Mouse (Mus musculus) lung, embryonic 15.5 days (tissue): ENCODE data around the gene Nemp1. TPM values are rescaled to one million over a fixed set of nuclear protein-coding genes. Genes with fewer than 3 reads are reported as not detected.
A peak's percentile ranks its signal among the peaks of the same experiment; 100 is the strongest.

Experiments
- ATAC-seq: fragments of 200-750 bp; cut with Nextera tagmentation; 2 replicates; pipeline ENCODE4 v1.8.0; 2017; ENCODE audit warnings: moderate number of reproducible peaks, borderline replicate concordance; ENCODE audit not compliant: low FRiP score, low TSS enrichment; ENCODE audit errors: extremely low read depth
- H3K27ac ChIP-seq: fragments of 300-500 bp; sonication (generic); 2 replicates; pipeline ENCODE4 v1.5.1; 2015; ENCODE audit warnings: moderate library complexity, mild to moderate bottlenecking, inconsistent platforms
- H3K27me3 ChIP-seq: fragments of 300-500 bp; sonication (generic); 2 replicates; pipeline ENCODE4 v1.6.1; 2015; ENCODE audit warnings: inconsistent platforms
- H3K36me3 ChIP-seq: fragments of 300-500 bp; sonication (generic); 2 replicates; pipeline ENCODE4 v1.6.1; 2015; ENCODE audit warnings: inconsistent platforms
- H3K4me1 ChIP-seq: fragments of 300-500 bp; sonication (generic); 2 replicates; pipeline ENCODE4 v1.6.1; 2015; ENCODE audit warnings: inconsistent platforms
- H3K4me2 ChIP-seq: fragments of 300-500 bp; sonication (generic); 2 replicates; pipeline ENCODE4 v1.6.1; 2015; ENCODE audit warnings: inconsistent platforms, mild to moderate bottlenecking, moderate library complexity
- H3K4me3 ChIP-seq: fragments of 300-500 bp; sonication (generic); 2 replicates; pipeline ENCODE4 v1.5.1; 2015; ENCODE audit warnings: mild to moderate bottlenecking, inconsistent platforms
- H3K9ac ChIP-seq: fragments of 300-500 bp; sonication (generic); 2 replicates; pipeline ENCODE4 v1.6.1; 2015; ENCODE audit warnings: inconsistent platforms
- H3K9me3 ChIP-seq: fragments of 300-500 bp; sonication (generic); 2 replicates; pipeline ENCODE4 v1.6.1; 2016; ENCODE audit warnings: inconsistent platforms
- WGBS: fragments of 180-500 bp; shearing (Covaris S2); methylation state at CpG from one replicate; pipeline ENCODE4 v1.1.7; 2015; 5-methylcytosine and 5-hydroxymethylcytosine counted together
- polyA plus RNA-seq: library from polyadenylated mRNA; unstranded; fragments of >200 nt; fragmentation: Nextera tagmentation; extraction: Ambion mirVana; gene quantifications from 2 replicates; pipeline ENCODE4 v1.2.1, GENCODE M21; 2015

The Nemp1 gene
- polyA plus RNA-seq, 1 experiment from 2014 or later: 11.8 TPM

GRCm38 (mm10) chr10:127667269-127668092 lies 780 bp downstream of the Nemp1 start:
- Histone ChIP-seq H3K36me3 (peaks cover 17% of the 10 kb centered on the region), H3K4me2 (peak overlapping the region; percentile 81), H3K27ac (peak overlapping the region; percentile 100), H3K9me3 (no peaks in the 10 kb centered on the region), H3K27me3 (no peaks in the 10 kb centered on the region), H3K9ac (peak overlapping the region; percentile 88), H3K4me1 (peaks cover 52% of the 10 kb centered on the region), H3K4me3 (peak overlapping the region; percentile 75)
- peak; percentile 76 for ATAC-seq
- WGBS: 1% methylated on average over 35 of the region's 35 CpGs

- peaks cover 44% of the 10 kb centered on the region for H3K4me1 ChIP-seq
- H3K27me3 ChIP-seq: no peaks in the 10 kb centered on the region
- H3K4me2 ChIP-seq: peak within 1 kb of the TSS; percentile 81
- peak within 1 kb of the TSS; percentile 75 for H3K4me3 ChIP-seq
- WGBS: under 1% methylated on average over 39 of the region's 40 CpGs
- ATAC-seq: peak; percentile 65
- peak within 1 kb of the TSS; percentile 100 for H3K27ac ChIP-seq
- peaks cover 11% of the 10 kb centered on the region for H3K36me3 ChIP-seq
- peak within 1 kb of the TSS; percentile 88 for H3K9ac ChIP-seq
- H3K9me3 ChIP-seq: no peaks in the 10 kb centered on the region
These were observed 1.7 kb downstream of the Nemp1 start, which contains the start of gene Nab2 for GRCm38 (mm10) chr10:127668093-127669050. Gene Nab2 (minus strand): TSS chr10:127668568.

- H3K9me3 ChIP-seq: no peaks in the 10 kb centered on the region
- H3K36me3 ChIP-seq: peaks cover 5% of the 10 kb centered on the region; the same call in 1 of the 2 replicates
- H3K27ac ChIP-seq: peak overlapping the region; percentile 100
- H3K4me1 ChIP-seq: peaks cover 36% of the 10 kb centered on the region
- WGBS: 11% methylated on average over 7 of the region's 7 CpGs
- no peak for ATAC-seq
- H3K4me3 ChIP-seq: peak overlapping the region; percentile 75
- no peaks in the 10 kb centered on the region for H3K27me3 ChIP-seq
- H3K9ac ChIP-seq: no peak overlapping the region
- H3K4me2 ChIP-seq: peak overlapping the region; percentile 81
These were observed 2.5 kb downstream of the Nemp1 start for GRCm38 (mm10) chr10:127669170-127669569.

- no peaks in the 10 kb centered on the region for H3K9me3 ChIP-seq
- no peak overlapping the region for H3K4me2 ChIP-seq
- H3K4me1 ChIP-seq: peaks cover 28% of the 10 kb centered on the region
- no peak overlapping the region for H3K9ac ChIP-seq
- no peak overlapping the region for H3K4me3 ChIP-seq
- H3K27me3 ChIP-seq: no peaks in the 10 kb centered on the region
- no peaks in the 10 kb centered on the region for H3K36me3 ChIP-seq
- WGBS: 86% methylated on average over 2 of the region's 2 CpGs
- H3K27ac ChIP-seq: no peak overlapping the region
- no peak for ATAC-seq
These were observed 3.5 kb downstream of the Nemp1 start for GRCm38 (mm10) chr10:127670185-127670584.

GRCm38 (mm10) chr10:127671276-127671675 lies 4.6 kb downstream of the Nemp1 start:
- no peak for ATAC-seq
- WGBS: 37% methylated on average over 2 of the region's 2 CpGs
- peaks cover 28% of the 10 kb centered on the region for H3K4me1 ChIP-seq

GRCm38 (mm10) chr10:127674046-127674655 lies 7.5 kb downstream of the Nemp1 start:
- 90% methylated on average over 6 of the region's 6 CpGs for WGBS
- Histone ChIP-seq H3K27ac (no peak overlapping the region), H3K4me2 (no peak overlapping the region), H3K9ac (no peak overlapping the region), H3K9me3 (no peaks in the 10 kb centered on the region), H3K36me3 (no peaks in the 10 kb centered on the region), H3K4me1 (peaks cover 30% of the 10 kb centered on the region), H3K27me3 (no peaks in the 10 kb centered on the region), H3K4me3 (no peak overlapping the region)
- no peak for ATAC-seq

More at GRCm38 (mm10) chr10:127671276-127671675, 4.6 kb downstream of the Nemp1 start:
- Histone ChIP-seq H3K27ac (no peak overlapping the region), H3K4me2 (no peak overlapping the region), H3K4me3 (no peak overlapping the region), H3K9ac (no peak overlapping the region), H3K36me3 (no peaks in the 10 kb centered on the region), H3K27me3 (no peaks in the 10 kb centered on the region), H3K9me3 (no peaks in the 10 kb centered on the region)

- Histone ChIP-seq H3K9me3 (no peaks in the 10 kb centered on the region), H3K4me2 (no peak overlapping the region), H3K4me3 (no peak overlapping the region), H3K36me3 (no peaks in the 10 kb centered on the region), H3K27ac (peak overlapping the region; percentile 44), H3K4me1 (peaks cover 23% of the 10 kb centered on the region), H3K27me3 (no peaks in the 10 kb centered on the region), H3K9ac (no peak overlapping the region)
- 79% methylated on average over 8 of the region's 8 CpGs for WGBS
- no peak; the same call in 1 of the 2 replicates for ATAC-seq
These were observed 8.3 kb downstream of the Nemp1 start for GRCm38 (mm10) chr10:127674794-127675522.

- 43% methylated on average over 5 of the region's 5 CpGs for WGBS
- Histone ChIP-seq H3K4me2 (peak overlapping the region; percentile 96), H3K9me3 (no peaks in the 10 kb centered on the region)
These were observed 9.2 kb downstream of the Nemp1 start for GRCm38 (mm10) chr10:127675859-127676398.

GRCm38 (mm10) chr10:127676691-127677548 lies 10.2 kb downstream of the Nemp1 start:
- under 1% methylated on average over 71 of the region's 71 CpGs for WGBS
- Histone ChIP-seq H3K4me3 (peak overlapping the region; percentile 91), H3K27me3 (no peaks in the 10 kb centered on the region), H3K4me1 (peaks cover 20% of the 10 kb centered on the region), H3K4me2 (peak overlapping the region; percentile 96), H3K9ac (peak overlapping the region; percentile 74), H3K36me3 (no peaks in the 10 kb centered on the region), H3K9me3 (no peaks in the 10 kb centered on the region), H3K27ac (peak overlapping the region; percentile 79)
- peak; percentile 96 for ATAC-seq

More at GRCm38 (mm10) chr10:127675859-127676398, 9.2 kb downstream of the Nemp1 start:
- ATAC-seq: no peak
- Histone ChIP-seq H3K36me3 (no peaks in the 10 kb centered on the region), H3K27ac (peak overlapping the region; percentile 79), H3K4me1 (peaks cover 20% of the 10 kb centered on the region), H3K4me3 (peak overlapping the region; percentile 91), H3K9ac (peak overlapping the region; percentile 38; the same call in 1 of the 2 replicates), H3K27me3 (no peaks in the 10 kb centered on the region)
